Mouse (Mus musculus) forebrain, embryonic 13.5 days (tissue): ENCODE measurements around the gene Polr1e. TPM values are rescaled to one million over a fixed set of nuclear protein-coding genes. Genes with fewer than 3 reads are reported as not detected.
"Not testable (repeated sequence)": the region's sequence is repeated elsewhere in the genome, so short reads cannot be mapped to it uniquely, and the experiment has no call there.

Source experiments
- ATAC-seq: fragments of 200-750 bp; cut with Nextera tagmentation; 2 replicates; pipeline ENCODE4 v1.8.0; 2017
- H3K27ac ChIP-seq: fragments of 300-500 bp; sonication (generic); 2 replicates; pipeline ENCODE4 v1.5.1; 2015; ENCODE audit warnings: inconsistent platforms, mild to moderate bottlenecking, moderate library complexity
- H3K27me3 ChIP-seq: fragments of 300-500 bp; sonication (generic); 2 replicates; pipeline ENCODE4 v1.6.1; 2015; ENCODE audit warnings: mild to moderate bottlenecking, inconsistent platforms
- H3K36me3 ChIP-seq: fragments of 300-500 bp; sonication (generic); 2 replicates; pipeline ENCODE4 v1.6.1; 2015; ENCODE audit warnings: mild to moderate bottlenecking, inconsistent platforms; ENCODE audit not compliant: poor library complexity, severe bottlenecking
- H3K4me1 ChIP-seq: fragments of 300-500 bp; sonication (generic); 2 replicates; pipeline ENCODE4 v1.6.1; 2015; ENCODE audit warnings: inconsistent platforms
- H3K4me2 ChIP-seq: fragments of 300-500 bp; sonication (generic); 2 replicates; pipeline ENCODE4 v1.6.1; 2015; ENCODE audit warnings: inconsistent platforms, mild to moderate bottlenecking, moderate library complexity
- H3K4me3 ChIP-seq: fragments of 300-500 bp; sonication (generic); 2 replicates; pipeline ENCODE4 v1.5.1; 2015; ENCODE audit warnings: mild to moderate bottlenecking, inconsistent platforms
- H3K9ac ChIP-seq: fragments of 300-500 bp; sonication (generic); 2 replicates; pipeline ENCODE4 v1.6.1; 2015; ENCODE audit warnings: mild to moderate bottlenecking, inconsistent platforms
- H3K9me3 ChIP-seq: fragments of 300-500 bp; sonication (generic); replicated peaks from 2 replicates; pipeline ENCODE4 v1.6.1; 2016; ENCODE audit warnings: inconsistent platforms
- WGBS: fragments of 180-500 bp; shearing (Covaris S2); methylation state at CpG from one replicate; pipeline ENCODE4 v1.1.7; 2015; 5-methylcytosine and 5-hydroxymethylcytosine counted together
- polyA plus RNA-seq: library from polyadenylated mRNA; unstranded; fragments of >200 nt; fragmentation: Nextera tagmentation; extraction: Ambion mirVana; gene quantifications from 2 replicates; pipeline ENCODE4 v1.2.1, GENCODE M21; 2015

Gene Polr1e
- polyA plus RNA-seq, 1 experiment from 2014 or later = 37.2 TPM

- H3K9me3 ChIP-seq = no peaks in the 10 kb centered on the region
- H3K4me1 ChIP-seq = peaks cover 27% of the 10 kb centered on the region
- peak overlapping the region; percentile 68 for H3K4me3 ChIP-seq
- WGBS = 15% methylated on average over 5 of the region's 5 CpGs
- H3K9ac ChIP-seq = peak overlapping the region; percentile 76
- ATAC-seq = no peak
- no peaks in the 10 kb centered on the region for H3K27me3 ChIP-seq
- 0 out of 2 replicates have a peak, but pooled peaks cover 8% of the 10 kb centered on the region for H3K36me3 ChIP-seq
- peak overlapping the region; percentile 91 for H3K4me2 ChIP-seq
- 0 out of 2 replicates have a peak overlapping the region, but pooled peaks have one; percentile 51 for H3K27ac ChIP-seq
Measured at GRCm38 (mm10) chr4:44981974-44982287, 36.5 kb upstream of the Polr1e start.

GRCm38 (mm10) chr4:44982440-44983130, 35.8 kb upstream of the Polr1e start:
- Histone ChIP-seq H3K4me3 (0 out of 2 replicates have a peak overlapping the region, but pooled peaks have one; percentile 68), H3K9ac (peak overlapping the region; percentile 76; the same call in 1 of the 2 replicates), H3K27ac (no peak overlapping the region), H3K9me3 (no peaks in the 10 kb centered on the region), H3K36me3 (peaks cover 13% of the 10 kb centered on the region; the same call in 1 of the 2 replicates), H3K4me2 (peak overlapping the region; percentile 91), H3K4me1 (peaks cover 27% of the 10 kb centered on the region), H3K27me3 (no peaks in the 10 kb centered on the region)
- ATAC-seq = no peak
- WGBS = 70% methylated on average over 11 of the region's 11 CpGs

- Histone ChIP-seq H3K4me2 (no peak overlapping the region), H3K9ac (no peak overlapping the region), H3K27ac (no peak overlapping the region), H3K27me3 (no peaks in the 10 kb centered on the region), H3K4me3 (no peak overlapping the region), H3K36me3 (peaks cover 18% of the 10 kb centered on the region; the same call in 1 of the 2 replicates), H3K4me1 (peaks cover 27% of the 10 kb centered on the region), H3K9me3 (no peaks in the 10 kb centered on the region)
- ATAC-seq = no peak
- 86% methylated on average over 10 of the region's 10 CpGs for WGBS
Measured at GRCm38 (mm10) chr4:44983131-44983740, 35.1 kb upstream of the Polr1e start.

DNA sequence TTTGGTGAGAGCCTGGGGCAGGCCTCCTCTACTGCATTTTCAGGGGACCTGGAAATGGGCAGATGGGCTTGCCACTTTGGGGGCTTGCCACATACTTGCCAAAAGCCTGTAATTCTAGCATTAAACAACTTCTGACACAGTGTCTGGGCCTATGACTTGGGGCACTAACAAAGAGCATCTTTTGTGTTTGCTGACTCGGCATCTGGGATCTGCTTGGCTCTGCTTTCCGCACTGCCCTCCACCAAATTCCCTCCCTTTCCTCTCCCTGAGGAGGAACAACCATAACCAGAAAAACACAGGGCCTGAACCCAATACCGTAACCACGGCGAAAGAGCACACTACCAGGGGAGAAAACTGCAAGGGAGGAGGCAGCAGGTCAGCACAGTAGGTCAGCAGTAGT, 27.8 kb upstream of the Polr1e start:
- Histone ChIP-seq H3K27me3 (no peaks in the 10 kb centered on the region), H3K4me2 (no peak overlapping the region), H3K36me3 (peaks cover 75% of the 10 kb centered on the region), H3K9me3 (no peaks in the 10 kb centered on the region), H3K27ac (no peak overlapping the region), H3K9ac (no peak overlapping the region), H3K4me3 (no peak overlapping the region), H3K4me1 (no peaks in the 10 kb centered on the region)
- 89% methylated on average over 5 of the region's 5 CpGs for WGBS
- no peak for ATAC-seq

DNA sequence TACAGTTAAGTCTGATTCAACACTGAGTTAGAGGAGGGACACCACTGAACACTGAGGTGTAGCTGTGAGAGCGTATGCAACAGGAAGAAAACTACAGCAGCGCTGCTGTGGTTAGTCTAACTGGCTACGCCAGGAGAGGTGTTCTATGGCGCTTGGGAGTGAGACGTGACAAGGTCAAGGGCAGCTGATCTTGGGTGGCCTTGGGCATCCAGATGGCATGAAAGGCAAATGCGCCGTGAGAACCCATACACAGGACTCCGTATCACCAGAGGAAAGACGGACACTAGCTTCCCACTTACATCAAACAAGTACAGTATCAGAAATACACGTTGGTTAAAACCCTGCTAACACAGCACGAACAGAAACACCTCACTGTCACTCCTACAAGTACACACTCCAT, 26.1 kb upstream of the Polr1e start:
- peaks cover 69% of the 10 kb centered on the region for H3K36me3 ChIP-seq
- not testable (repeated sequence) for H3K4me1 ChIP-seq, H3K9ac ChIP-seq, H3K4me3 ChIP-seq, H3K4me2 ChIP-seq, H3K9me3 ChIP-seq, H3K27me3 ChIP-seq, H3K27ac ChIP-seq, ATAC-seq
- WGBS = 92% methylated on average over 11 of the region's 11 CpGs

DNA sequence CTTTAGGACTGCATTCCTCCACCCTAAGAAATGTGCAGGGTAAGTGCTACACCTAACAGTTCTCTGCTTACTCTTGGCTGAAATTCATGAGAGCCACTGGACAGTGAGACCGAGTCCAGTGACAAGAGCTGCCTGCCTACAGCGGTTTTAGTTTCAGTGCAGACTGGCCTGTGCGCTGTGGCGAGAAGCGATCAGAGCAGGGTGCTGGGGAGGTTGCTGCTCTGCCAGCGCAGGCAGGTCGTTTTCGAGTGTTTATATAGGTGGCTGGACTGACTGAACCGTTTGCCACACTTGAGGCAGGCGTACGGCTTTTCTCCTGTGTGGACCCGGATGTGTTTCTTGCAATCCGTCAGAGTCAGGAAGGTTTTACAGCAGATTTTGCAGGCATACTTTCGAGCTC, 25.2 kb upstream of the Polr1e start:
- H3K36me3 ChIP-seq = peaks cover 61% of the 10 kb centered on the region
- H3K27me3 ChIP-seq, H3K4me1 ChIP-seq, H3K4me3 ChIP-seq, H3K9me3 ChIP-seq, H3K4me2 ChIP-seq, H3K27ac ChIP-seq, ATAC-seq, H3K9ac ChIP-seq: not testable (repeated sequence)
- WGBS = 93% methylated on average over 14 of the region's 14 CpGs

DNA sequence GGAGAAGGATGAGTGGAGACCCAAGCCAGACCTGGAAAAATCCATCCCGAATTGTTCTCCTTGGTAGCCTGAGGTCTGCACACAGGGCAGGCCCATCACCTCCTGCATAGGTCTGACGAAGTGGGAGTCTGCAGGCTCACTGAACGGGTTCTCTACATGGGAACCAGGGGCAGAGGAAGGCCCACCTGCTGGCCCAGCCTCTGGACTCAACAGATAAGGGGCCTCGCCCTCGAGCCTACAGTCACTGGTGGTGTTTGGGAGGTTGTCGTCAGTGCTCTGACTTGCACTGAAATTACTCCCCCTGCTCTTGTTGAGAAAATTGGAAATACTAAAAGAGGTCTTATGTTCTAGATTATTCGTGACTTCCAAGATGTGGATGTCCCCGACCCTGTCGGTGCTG, 24.5 kb upstream of the Polr1e start:
- no peak overlapping the region for H3K4me2 ChIP-seq
- 93% methylated on average over 9 of the region's 9 CpGs for WGBS
- no peak overlapping the region for H3K4me3 ChIP-seq
- no peaks in the 10 kb centered on the region for H3K9me3 ChIP-seq
- ATAC-seq = no peak
- peaks cover 54% of the 10 kb centered on the region for H3K36me3 ChIP-seq
- H3K27ac ChIP-seq = no peak overlapping the region
- no peak overlapping the region for H3K9ac ChIP-seq
- peaks cover 5% of the 10 kb centered on the region; the same call in 1 of the 2 replicates for H3K4me1 ChIP-seq
- no peaks in the 10 kb centered on the region for H3K27me3 ChIP-seq

DNA sequence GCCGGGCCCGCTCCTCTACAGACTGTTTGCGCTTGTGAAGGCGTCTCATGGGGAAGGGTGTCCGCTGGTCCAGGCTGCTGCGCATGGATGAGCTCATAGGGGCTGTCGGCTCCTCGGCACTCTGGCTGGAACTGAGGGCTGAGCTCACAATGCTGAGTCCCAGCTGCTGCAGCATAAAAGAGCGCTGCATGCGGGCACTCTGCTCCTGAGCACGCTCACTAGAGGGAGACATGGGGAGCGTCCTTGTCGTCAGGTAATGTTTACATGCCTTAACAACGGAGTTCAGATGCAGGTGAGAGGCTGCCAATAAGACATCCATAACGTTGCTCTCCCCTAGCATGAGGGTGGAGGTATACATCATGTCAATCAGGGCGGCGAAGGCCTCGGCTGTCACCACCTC, 23.6 kb upstream of the Polr1e start:
- no peak for ATAC-seq

GRCm38 (mm10) chr4:44998071-44998470, 20.3 kb upstream of the Polr1e start:
- 71% methylated on average over 3 of the region's 3 CpGs for WGBS
- Histone ChIP-seq H3K27me3 (no peaks in the 10 kb centered on the region), H3K4me3 (no peak overlapping the region), H3K27ac (no peak overlapping the region), H3K36me3 (peaks cover 21% of the 10 kb centered on the region), H3K4me2 (no peak overlapping the region), H3K4me1 (peaks cover 8% of the 10 kb centered on the region; the same call in 1 of the 2 replicates), H3K9ac (no peak overlapping the region), H3K9me3 (no peaks in the 10 kb centered on the region)
- no peak for ATAC-seq

More for the DNA sequence above, 23.6 kb upstream of the Polr1e start:
- Histone ChIP-seq H3K27me3 (no peaks in the 10 kb centered on the region), H3K9ac (no peak overlapping the region), H3K27ac (no peak overlapping the region), H3K4me1 (peaks cover 8% of the 10 kb centered on the region; the same call in 1 of the 2 replicates), H3K4me2 (no peak overlapping the region), H3K4me3 (no peak overlapping the region), H3K36me3 (peaks cover 45% of the 10 kb centered on the region), H3K9me3 (no peaks in the 10 kb centered on the region)
- 87% methylated on average over 18 of the region's 18 CpGs for WGBS

DNA sequence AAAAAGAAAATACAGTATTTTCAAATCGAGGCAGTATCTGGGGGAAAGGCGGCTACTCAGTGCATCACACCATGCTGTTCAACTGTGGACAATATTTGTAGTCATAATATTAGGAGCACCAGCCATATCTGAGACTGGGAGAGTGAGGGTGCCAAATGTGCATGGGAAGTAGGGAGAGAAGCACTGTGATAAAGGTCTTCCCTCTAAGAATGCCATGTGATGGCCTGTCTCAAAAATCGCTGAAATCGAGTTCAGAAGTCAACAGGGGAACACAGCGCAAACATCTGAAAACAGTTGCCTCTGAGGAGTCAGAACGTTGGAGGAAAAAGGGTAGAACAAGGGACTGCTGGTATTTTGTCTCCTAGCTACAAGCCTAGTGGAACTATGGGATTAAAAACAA, 18.4 kb upstream of the Polr1e start:
- no peak overlapping the region for H3K4me2 ChIP-seq
- H3K27ac ChIP-seq = no peak overlapping the region
- 93% methylated on average over 6 of the region's 6 CpGs for WGBS
- H3K4me1 ChIP-seq = peaks cover 8% of the 10 kb centered on the region; the same call in 1 of the 2 replicates
- H3K4me3 ChIP-seq = no peak overlapping the region
- H3K36me3 ChIP-seq = peaks cover 12% of the 10 kb centered on the region
- H3K9ac ChIP-seq = no peak overlapping the region
- no peaks in the 10 kb centered on the region for H3K27me3 ChIP-seq
- no peaks in the 10 kb centered on the region for H3K9me3 ChIP-seq
- ATAC-seq = no peak

- Histone ChIP-seq H3K27me3 (no peaks in the 10 kb centered on the region), H3K27ac (no peak overlapping the region), H3K4me2 (no peak overlapping the region), H3K4me3 (no peak overlapping the region), H3K9me3 (no peaks in the 10 kb centered on the region), H3K4me1 (peaks cover 10% of the 10 kb centered on the region), H3K36me3 (peaks cover 9% of the 10 kb centered on the region; the same call in 1 of the 2 replicates), H3K9ac (no peak overlapping the region)
- no peak for ATAC-seq
- WGBS = 95% methylated on average over 3 of the region's 3 CpGs
Measured at GRCm38 (mm10) chr4:45005452-45005851, 12.9 kb upstream of the Polr1e start.

GRCm38 (mm10) chr4:45010806-45011415, 7.5 kb upstream of the Polr1e start:
- 8% methylated on average over 11 of the region's 11 CpGs for WGBS
- Histone ChIP-seq H3K9me3 (no peaks in the 10 kb centered on the region), H3K9ac (peak overlapping the region; percentile 93), H3K4me1 (peaks cover 24% of the 10 kb centered on the region), H3K27me3 (no peaks in the 10 kb centered on the region), H3K4me3 (peak overlapping the region; percentile 82), H3K36me3 (no peaks in the 10 kb centered on the region), H3K4me2 (peak overlapping the region; percentile 84), H3K27ac (peak overlapping the region; percentile 95; the same call in 1 of the 2 replicates)
- no peak for ATAC-seq
